Mouse (Mus musculus) T-helper 2 cell (primary cell): Measurements from ENCODE around the gene Dgki.

Experiments used
- in situ Hi-C: fragments of 300-600 bp; cut with MboI, MseI; formaldehyde crosslinking; loops from one replicate; pipeline ENCODE4 v1.15.1; 2025; ENCODE audit warnings: high pct_unique_total_duplicates

Gene Dgki

GRCm38 (mm10) chr6:37067357-37067756 lies 232.6 kb downstream of the Dgki start:
- in situ Hi-C loops: loop anchor here (10.0 kb wide), 2 partner anchors 277 to 387 kb away; no protein-coding TSS in a partner anchor

GRCm38 (mm10) chr6:37064214-37064830 lies 235.7 kb downstream of the Dgki start:
- in situ Hi-C loops: loop anchor here (10.0 kb wide), 2 partner anchors 280 to 390 kb away; no protein-coding TSS in a partner anchor

GRCm38 (mm10) chr6:37063266-37063665 lies 236.7 kb downstream of the Dgki start:
- in situ Hi-C loops: loop anchor here (10.0 kb wide), 2 partner anchors 282 to 392 kb away; no protein-coding TSS in a partner anchor

- in situ Hi-C loops: loop anchor here (10.0 kb wide), 2 partner anchors 285 to 395 kb away; no protein-coding TSS in a partner anchor
Observed at GRCm38 (mm10) chr6:37060114-37060513, 239.9 kb downstream of the Dgki start.

- in situ Hi-C loops: no loop called here
Observed at GRCm38 (mm10) chr6:37057957-37058356, 242.0 kb downstream of the Dgki start.

- in situ Hi-C loops: no loop called here
Observed at GRCm38 (mm10) chr6:37057536-37057935, 242.4 kb downstream of the Dgki start.

GRCm38 (mm10) chr6:37055634-37056033 lies 244.3 kb downstream of the Dgki start:
- in situ Hi-C loops: no loop called here

- in situ Hi-C loops: no loop called here
Observed at GRCm38 (mm10) chr6:37055128-37055527, 244.9 kb downstream of the Dgki start.

- in situ Hi-C loops: no loop called here
Observed at GRCm38 (mm10) chr6:37054435-37055020, 245.5 kb downstream of the Dgki start.

GRCm38 (mm10) chr6:37053411-37053810 lies 246.6 kb downstream of the Dgki start:
- in situ Hi-C loops: no loop called here

- in situ Hi-C loops: no loop called here
Observed at GRCm38 (mm10) chr6:37051652-37052051, 248.3 kb downstream of the Dgki start.

GRCm38 (mm10) chr6:37051150-37051549 lies 248.8 kb downstream of the Dgki start:
- in situ Hi-C loops: no loop called here

GRCm38 (mm10) chr6:37047611-37048129 lies 252.3 kb downstream of the Dgki start:
- in situ Hi-C loops: no loop called here

GRCm38 (mm10) chr6:37046152-37046788 lies 253.7 kb downstream of the Dgki start:
- in situ Hi-C loops: no loop called here

- in situ Hi-C loops: no loop called here
Observed at GRCm38 (mm10) chr6:37044796-37045195, 255.2 kb downstream of the Dgki start.

- in situ Hi-C loops: no loop called here
Observed at GRCm38 (mm10) chr6:37038444-37038843, 261.5 kb downstream of the Dgki start.

- in situ Hi-C loops: no loop called here
Observed at GRCm38 (mm10) chr6:37037115-37037908, 262.7 kb downstream of the Dgki start.

GRCm38 (mm10) chr6:37035681-37036080 lies 264.3 kb downstream of the Dgki start:
- in situ Hi-C loops: no loop called here

GRCm38 (mm10) chr6:37030986-37031385 lies 269.0 kb downstream of the Dgki start:
- in situ Hi-C loops: no loop called here

- in situ Hi-C loops: no loop called here
Observed at GRCm38 (mm10) chr6:37030402-37030801, 269.6 kb downstream of the Dgki start.

- in situ Hi-C loops: no loop called here
Observed at GRCm38 (mm10) chr6:37028841-37029240, 271.1 kb downstream of the Dgki start.

GRCm38 (mm10) chr6:37028300-37028699 lies 271.7 kb downstream of the Dgki start:
- in situ Hi-C loops: no loop called here
